Mouse (Mus musculus) layer of hippocampus, postnatal 14 days (tissue): ENCODE data around the gene Msl3l2. TPM values are rescaled to one million over a fixed set of nuclear protein-coding genes. Genes with fewer than 3 reads are reported as not detected.

Experiments used
- DNase-seq, 2 experiments: peaks; one replicate each; pipeline ENCODE4 v3.0.0; 2021 to 2022; ENCODE audit warnings: low spot score in 2 of 2, mixed read lengths in 1 of 2
- long read RNA-seq, 2 experiments: library from polyadenylated mRNA; stranded (forward); transcript quantifications; one replicate each; pipeline ENCODE4 v2.0.0; 2021
- total RNA-seq, 2 experiments: library from RNA; stranded (reverse); gene quantifications; 2 replicates each; pipeline ENCODE4 v1.2.3; 2021

The Msl3l2 gene
- total RNA-seq, result 10 to 100 TPM; 15.5 to 16.6 TPM
- long read RNA-seq, experiment 1, transcript Msl3l2-201 (2 exons, 2,140 nt), result major isoform, 7 of 29 reads
- long read RNA-seq, experiment 1, partial matches to known transcripts, result 0 of 29 reads
- long read RNA-seq, experiment 1, other reads (novel, unspliced or antisense), result 22 of 29 reads
- long read RNA-seq, experiment 2, transcript Msl3l2-201 (2 exons, 2,140 nt), result major isoform, 7 of 32 reads
- long read RNA-seq, experiment 2, partial matches to known transcripts, result 0 of 32 reads
- long read RNA-seq, experiment 2, other reads (novel, unspliced or antisense), result 25 of 32 reads

DNA sequence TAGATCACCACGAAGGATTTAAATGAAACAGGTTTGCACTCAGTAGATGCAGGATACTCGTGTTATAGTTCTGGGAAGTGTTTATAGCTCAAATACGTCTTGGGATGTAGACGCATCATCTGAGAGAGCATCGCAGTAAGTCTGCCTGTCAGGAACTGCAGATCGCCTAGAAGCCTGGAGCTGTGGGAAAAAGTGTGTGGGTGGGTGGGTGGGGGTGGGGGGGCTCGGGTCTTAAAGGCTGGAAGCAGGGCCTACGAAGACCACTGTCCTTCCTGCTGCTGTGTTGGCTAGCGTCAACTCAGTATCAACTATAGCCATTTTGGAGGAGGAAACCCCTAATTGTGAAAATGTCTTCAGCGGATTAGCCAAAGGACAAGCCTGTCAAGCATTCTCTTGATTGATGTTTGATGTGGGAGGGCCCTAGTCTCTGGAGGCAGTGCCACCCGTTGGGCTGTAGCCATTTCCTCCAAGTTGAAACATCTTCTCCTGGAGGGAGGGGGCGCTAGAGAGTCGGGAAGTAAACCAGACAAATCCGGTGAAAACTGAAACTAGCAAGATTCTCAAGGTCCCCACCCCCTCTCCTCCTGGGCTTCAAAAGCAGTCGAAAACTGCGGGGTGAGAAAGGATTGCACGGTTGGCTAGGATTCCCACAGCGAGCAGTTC is at the start of gene Msl3l2:
Gene Msl3l2, plus strand, starts transcription at position 585 of the 663 bp plus-strand sequence.
- peak; percentile 88 to 96 for DNase-seq

DNA sequence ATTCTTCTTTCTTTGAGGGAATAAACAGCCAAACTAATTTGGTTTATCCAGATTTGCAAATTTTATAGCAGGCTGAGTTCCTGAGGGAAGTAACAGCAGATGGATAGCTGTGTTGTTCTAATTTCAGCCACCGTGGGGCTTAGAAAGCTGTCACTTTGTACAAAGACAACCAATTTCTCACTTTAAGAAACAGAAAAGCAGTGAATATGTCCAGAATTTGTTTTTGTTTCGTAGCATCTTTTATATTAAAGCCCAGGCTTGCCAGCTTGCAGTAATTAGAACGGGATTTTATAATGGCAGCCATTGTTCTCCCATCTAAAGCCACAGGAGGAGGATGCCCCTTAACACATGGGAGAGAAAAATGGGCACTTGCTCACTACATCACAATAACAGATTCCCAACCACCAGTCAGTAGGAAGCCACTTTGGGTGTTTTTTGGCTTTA is 47.7 kb upstream of the Msl3l2 start:
- peak; percentile 46 to 61 for DNase-seq

- DNase-seq, result no peak
Measured at GRCm38 (mm10) chr10:56061238-56061830, 45.4 kb upstream of the Msl3l2 start.

- no peak for DNase-seq
Measured at GRCm38 (mm10) chr10:56062746-56063145, 44.0 kb upstream of the Msl3l2 start.

- no peak for DNase-seq
Measured at GRCm38 (mm10) chr10:56089714-56090113, 17.0 kb upstream of the Msl3l2 start.

DNA sequence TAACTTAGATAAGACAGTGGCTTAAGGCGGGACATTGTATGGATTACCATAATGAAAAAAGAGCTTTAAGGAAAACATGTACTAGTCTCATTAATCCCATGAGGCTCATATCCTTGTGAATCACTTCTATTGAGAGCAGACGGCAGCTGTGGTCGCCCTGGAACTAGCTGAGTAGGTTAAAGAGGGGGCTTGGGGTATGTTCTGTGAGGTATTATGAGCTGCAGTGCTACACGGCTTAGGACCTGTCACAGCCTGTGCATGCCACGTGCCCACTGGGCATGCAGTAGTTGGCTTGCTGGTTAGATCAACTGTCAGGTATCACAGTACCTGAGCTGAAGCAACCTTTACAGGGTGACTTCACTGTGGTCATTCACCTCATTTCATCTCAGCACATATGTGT is 12.1 kb upstream of the Msl3l2 start:
- no peak for DNase-seq

GRCm38 (mm10) chr10:56096757-56097156 is 10.0 kb upstream of the Msl3l2 start:
- DNase-seq, result no peak

- DNase-seq, result no peak
Measured at GRCm38 (mm10) chr10:56099126-56099525, 7.6 kb upstream of the Msl3l2 start.

DNA sequence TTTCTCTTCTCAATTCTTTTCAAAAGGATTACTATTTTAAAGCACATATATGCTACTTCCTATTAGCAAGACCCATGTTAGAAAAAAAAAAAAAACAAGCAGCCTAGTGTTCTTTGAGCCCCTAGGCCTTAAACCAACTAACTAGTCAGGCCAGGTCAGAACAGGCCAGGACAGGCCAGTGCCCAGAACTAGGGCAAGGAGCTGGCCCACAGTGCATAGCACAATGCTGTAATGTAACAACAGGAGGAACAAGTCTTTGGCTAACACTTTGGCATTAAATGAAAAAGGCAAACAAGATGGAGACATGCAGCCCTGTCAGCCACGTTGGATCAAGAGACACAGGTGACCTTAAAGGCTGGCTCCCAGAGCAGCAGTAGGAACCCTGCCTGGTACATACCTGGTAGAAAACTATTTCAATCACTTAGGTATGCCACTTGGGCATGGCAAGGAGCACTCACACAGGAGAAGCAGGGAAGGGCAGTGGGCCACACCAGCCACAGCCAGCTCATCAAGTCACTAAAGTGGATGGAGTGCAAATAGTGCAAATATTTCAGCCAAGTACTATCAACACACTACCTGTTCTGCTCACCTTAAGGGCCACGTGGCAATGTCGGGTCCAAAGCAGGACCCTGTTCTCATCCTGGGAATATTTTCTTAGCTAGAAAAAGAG is 6.9 kb upstream of the Msl3l2 start:
- DNase-seq, result no peak

DNA sequence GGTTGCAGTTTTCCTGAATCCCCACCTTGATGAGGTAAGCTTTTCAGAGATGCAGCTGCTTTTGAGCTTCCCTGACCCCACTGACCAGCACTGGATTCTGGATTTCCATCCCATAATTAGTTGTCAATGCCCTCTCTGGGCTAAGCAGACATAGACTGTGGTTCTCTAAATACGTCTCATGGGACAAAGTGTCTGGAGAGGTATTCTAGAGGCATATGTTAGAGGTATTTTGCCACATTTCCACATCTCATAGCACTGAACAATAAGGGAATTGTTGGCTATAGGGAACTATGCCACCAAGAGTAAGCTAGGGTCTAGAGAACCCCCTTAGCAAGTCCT is 248 bp downstream of the Msl3l2 start:
- DNase-seq, result no peak

DNA sequence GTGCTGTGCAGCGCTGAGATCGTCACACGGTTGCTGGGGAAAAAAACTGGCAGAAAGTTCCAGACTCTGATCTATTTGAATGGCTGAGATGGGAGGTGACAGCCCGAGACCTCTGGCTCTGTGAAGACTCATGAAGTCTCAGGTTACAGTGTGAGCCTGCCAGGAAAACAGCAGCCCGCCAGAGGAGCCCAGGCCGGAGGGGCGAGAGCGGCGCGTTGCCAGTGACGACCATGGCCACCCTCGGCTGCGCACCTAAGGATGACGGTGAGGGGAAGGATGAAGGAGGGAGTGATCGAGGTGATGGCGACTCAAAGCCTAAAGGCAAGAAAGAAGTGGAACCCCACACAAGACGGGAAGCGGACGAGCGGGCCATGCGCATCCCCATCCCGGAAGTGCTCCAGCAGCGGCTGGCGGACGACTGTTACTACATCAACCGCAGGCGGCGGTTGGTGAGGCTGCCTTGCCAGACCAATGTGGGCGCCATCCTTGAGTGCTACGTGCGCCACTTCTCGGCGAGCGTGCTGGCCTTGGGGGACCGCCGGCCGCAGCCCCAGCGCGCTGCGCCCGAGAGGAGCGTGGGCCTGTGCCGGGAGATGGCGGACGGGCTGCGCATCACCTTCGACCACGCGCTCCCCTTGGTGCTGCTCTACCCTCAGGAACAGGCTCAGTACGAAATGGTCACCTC is 8.4 kb downstream of the Msl3l2 start:
- DNase-seq, result peak; percentile 64 to 78

GRCm38 (mm10) chr10:56115636-56116180 is 9.0 kb downstream of the Msl3l2 start:
- DNase-seq, result peak; percentile 40 to 56

GRCm38 (mm10) chr10:56126972-56127371 is 20.3 kb downstream of the Msl3l2 start:
- DNase-seq, result no peak

GRCm38 (mm10) chr10:56129642-56130041 is 22.9 kb downstream of the Msl3l2 start:
- DNase-seq, result no peak

DNA sequence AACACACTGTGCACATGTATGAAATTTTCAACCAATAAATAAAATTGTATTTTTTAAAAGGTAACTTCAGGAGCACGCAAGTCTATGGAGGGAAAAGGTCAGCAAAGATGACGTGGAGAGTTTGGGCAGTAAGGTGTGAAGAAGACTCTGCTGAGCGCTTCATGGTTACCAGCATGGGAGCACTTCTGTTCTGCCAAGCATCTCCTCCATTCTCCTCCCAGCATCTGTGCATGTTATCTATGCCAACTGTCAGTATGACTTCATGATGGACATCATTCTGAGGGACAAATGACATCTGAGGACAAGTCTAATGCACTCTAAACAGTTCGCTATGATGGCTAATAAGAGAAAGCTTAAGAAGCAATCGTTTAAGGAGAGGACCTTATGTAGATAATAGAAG is 30.5 kb downstream of the Msl3l2 start:
- DNase-seq, result no peak

- no peak for DNase-seq
Measured at GRCm38 (mm10) chr10:56148920-56149319, 42.2 kb downstream of the Msl3l2 start.

- no peak for DNase-seq
Measured at GRCm38 (mm10) chr10:56156956-56157355, 50.2 kb downstream of the Msl3l2 start.

DNA sequence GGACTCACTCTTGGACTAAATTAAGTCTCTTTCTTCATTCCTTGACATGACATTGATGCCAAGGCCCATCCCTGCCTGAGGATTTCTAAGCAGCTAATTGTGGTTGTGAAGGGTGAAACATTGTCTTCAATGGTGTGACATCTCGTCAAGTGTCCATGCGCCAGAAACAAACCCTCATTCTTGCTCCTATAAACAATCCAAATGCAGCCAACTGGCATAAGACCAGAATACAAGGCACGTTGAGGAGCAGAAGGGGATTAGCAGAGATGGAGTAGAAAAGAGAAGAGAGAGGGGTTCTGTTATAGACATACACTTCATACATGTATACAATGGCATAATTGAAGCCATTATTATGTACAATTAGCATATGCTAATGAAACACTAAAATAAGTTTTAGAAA is 51.5 kb downstream of the Msl3l2 start:
- no peak for DNase-seq

- DNase-seq, result no peak
Measured at GRCm38 (mm10) chr10:56158748-56159147, 52.0 kb downstream of the Msl3l2 start.

DNA sequence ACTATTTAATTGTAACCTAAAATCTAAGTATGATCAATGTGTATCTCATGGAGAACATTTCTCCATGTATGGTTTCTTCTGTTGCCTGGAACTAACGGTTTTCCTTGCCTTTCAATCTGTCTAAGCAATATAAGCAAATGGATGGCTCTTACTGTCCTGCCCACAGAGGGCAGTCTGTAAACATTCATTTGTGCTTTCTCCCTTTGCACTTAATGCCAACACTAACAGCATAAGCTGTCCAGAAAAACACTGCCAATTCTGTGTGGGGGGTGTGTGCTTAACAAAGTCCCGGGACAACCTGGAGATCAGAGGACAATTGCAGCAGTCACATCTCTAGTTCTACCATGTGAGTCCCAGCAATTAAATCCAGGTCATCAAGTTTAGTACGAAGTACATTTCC is 57.7 kb downstream of the Msl3l2 start:
- DNase-seq, result no peak

DNA sequence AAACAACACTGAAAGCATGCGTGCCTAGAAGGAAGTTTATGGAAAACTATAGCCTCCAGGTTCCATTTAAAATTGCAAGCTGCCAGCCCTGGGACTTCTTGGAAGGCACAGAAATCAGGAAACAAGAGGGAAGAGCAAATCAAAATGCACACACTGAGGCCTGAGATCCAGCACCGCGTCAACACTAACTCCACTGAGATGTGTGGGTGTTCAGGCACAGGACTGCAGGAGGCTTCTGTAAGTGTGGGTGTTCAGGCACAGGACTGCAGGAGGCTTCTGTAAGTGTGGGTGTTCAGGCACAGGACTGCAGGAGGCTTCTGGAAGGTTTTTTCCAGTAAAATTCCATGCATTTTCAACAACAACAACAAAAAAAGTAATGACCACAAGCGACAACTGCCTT is 59.0 kb downstream of the Msl3l2 start:
- DNase-seq, result peak in 1 of 2 experiments; percentile 12
